Mouse (Mus musculus) myocyte (in vitro differentiated cells): ENCODE results near the gene Pcnx3.

Experiments used
- E2F4 ChIP-seq: IDR thresholded peaks from one replicate; pipeline ENCODE4 v1.6.1; 2011; ENCODE audit warnings: mild to moderate bottlenecking, control low read depth, moderate library complexity; ENCODE audit not compliant: insufficient read depth
- MYOD1 ChIP-seq, 3 experiments: IDR thresholded peaks; one replicate each; pipeline ENCODE4 v1.6.1; 2011; ENCODE audit warnings: control low read depth in 2 of 3, low read depth in 2 of 3, mild to moderate bottlenecking in 2 of 3, moderate library complexity in 1 of 3; ENCODE audit not compliant: insufficient read length in 2 of 3, control insufficient read depth in 1 of 3
- POLR2A ChIP-seq: IDR thresholded peaks from one replicate; pipeline ENCODE4 v1.6.1; 2011; ENCODE audit warnings: low read depth, mild to moderate bottlenecking, control low read depth, moderate library complexity; ENCODE audit not compliant: insufficient read length
- TCF12 ChIP-seq: IDR thresholded peaks from one replicate; pipeline ENCODE4 v1.6.1; 2011; ENCODE audit warnings: mild to moderate bottlenecking, control low read depth; ENCODE audit not compliant: poor library complexity, insufficient read depth, severe bottlenecking
- USF1 ChIP-seq: IDR thresholded peaks from one replicate; pipeline ENCODE4 v1.6.1; 2011; ENCODE audit warnings: low read depth, mild to moderate bottlenecking, control low read depth, moderate library complexity

DNA sequence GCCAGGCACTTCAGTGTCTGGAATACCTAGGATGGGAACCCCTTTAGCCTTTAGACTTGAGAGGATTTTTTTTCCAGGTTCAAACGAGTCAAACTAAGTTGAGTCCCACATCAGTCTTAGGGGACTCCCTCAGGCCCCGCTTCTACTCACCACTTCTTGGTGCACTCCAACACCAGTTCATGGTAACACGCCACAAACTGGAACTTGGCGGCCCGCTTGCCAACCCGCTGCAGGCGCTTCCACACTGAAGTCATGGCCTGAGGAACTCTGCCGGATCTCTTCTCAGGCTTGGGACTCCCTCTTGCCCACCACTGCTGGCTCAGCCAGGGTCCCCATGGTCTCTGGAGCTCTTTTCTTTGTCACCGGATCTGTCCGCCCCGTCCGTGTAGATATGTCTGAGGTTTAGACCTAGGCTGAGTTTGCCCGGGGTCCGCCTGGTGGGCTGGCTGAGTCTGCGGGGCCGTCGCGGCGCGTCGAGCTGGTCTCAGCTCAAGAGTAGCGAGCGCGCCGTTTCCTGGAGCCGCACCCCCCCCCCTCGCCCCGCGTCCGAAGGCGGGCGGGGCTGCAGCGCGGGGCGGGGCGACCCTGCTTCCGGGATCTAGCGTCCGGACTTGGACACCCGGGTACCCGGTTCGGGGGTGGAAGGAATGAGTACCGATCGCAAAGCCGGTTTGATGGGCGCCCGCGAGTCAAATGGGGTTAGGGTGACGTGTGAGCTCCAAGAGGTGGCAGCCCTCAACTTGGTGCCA is 37.2 kb upstream of the Pcnx3 start, which contains the start of gene Ehbp1l1:
- TF ChIP-seq MYOD1 (IDR thresholded peaks at IDR 0.05; ENCODE audit: control insufficient read depth in 1 of 3, insufficient read length in 2 of 3, low read depth in 2 of 3) (peak in 1 of 3 experiments; percentile 4), E2F4 (no peak), POLR2A (peak; percentile 83), TCF12 (no peak), USF1 (no peak)
